Mouse (Mus musculus) hindbrain, embryonic 10.5 days (tissue): ENCODE measurements at regions not wholly inside any gene's neighbourhood (a gene's known extent, or its start where the extent isn't known, plus 50 kb on each side); places are given as distances from the start of the nearest gene placed in this dataset.
A peak's percentile ranks its signal among the peaks of the same experiment; 100 is the strongest.

Source experiments
- DNase-seq: peaks from one replicate; pipeline ENCODE4 v3.0.0-alpha.2; 2017; ENCODE audit warnings: low spot score
- H3K27ac ChIP-seq: fragments of 300-500 bp; sonication (generic); 2 replicates; pipeline ENCODE4 v1.5.1; 2016; ENCODE audit warnings: mild to moderate bottlenecking, moderate library complexity
- H3K27me3 ChIP-seq: fragments of 300-500 bp; sonication (generic); 2 replicates; pipeline ENCODE4 v1.6.1; 2016; ENCODE audit warnings: mild to moderate bottlenecking; ENCODE audit not compliant: poor library complexity, insufficient read depth, severe bottlenecking
- H3K36me3 ChIP-seq: fragments of 300-500 bp; sonication (generic); 2 replicates; pipeline ENCODE4 v1.6.1; 2016; ENCODE audit warnings: mild to moderate bottlenecking, moderate library complexity
- H3K4me1 ChIP-seq: fragments of 300-500 bp; sonication (generic); replicated peaks from 2 replicates; pipeline ENCODE4 v1.6.1; 2016; ENCODE audit warnings: mild to moderate bottlenecking
- H3K4me3 ChIP-seq: fragments of 300-500 bp; sonication (generic); 2 replicates; pipeline ENCODE4 v1.5.1; 2016; ENCODE audit warnings: mild to moderate bottlenecking, moderate library complexity
- H3K9me3 ChIP-seq: fragments of 300-500 bp; sonication (generic); 2 replicates; pipeline ENCODE4 v1.6.1; 2016; ENCODE audit warnings: mild to moderate bottlenecking, moderate library complexity
- WGBS: fragments of 180-500 bp; shearing (Covaris S2); methylation state at CpG from one replicate; pipeline ENCODE4 v1.1.7; 2016; 5-methylcytosine and 5-hydroxymethylcytosine counted together

DNA sequence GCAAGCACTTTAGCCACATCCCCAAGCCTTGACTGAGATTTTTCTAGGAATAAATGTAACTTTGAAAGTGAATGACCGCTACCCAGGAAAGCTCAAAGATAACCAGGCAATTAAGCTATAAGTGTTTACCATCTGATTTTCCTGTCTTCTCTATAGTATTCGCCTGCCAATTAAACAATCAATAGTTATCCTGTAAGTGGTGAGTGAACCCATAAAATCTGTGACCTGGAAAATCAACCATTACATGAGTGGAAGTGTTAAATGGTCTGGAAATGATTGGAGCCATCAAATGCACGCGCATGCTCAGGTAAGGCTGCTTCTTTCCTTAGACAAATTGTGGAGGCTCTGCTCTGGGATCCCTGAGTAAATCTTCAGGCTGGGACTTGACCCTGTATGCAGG lies 170.8 kb upstream of the Cxcr4 start:
- WGBS: 79% methylated on average over 4 of the region's 4 CpGs
- no peaks in the 10 kb centered on the region for H3K9me3 ChIP-seq
- no peak for DNase-seq
- H3K4me3 ChIP-seq: no peak overlapping the region
- no peak overlapping the region for H3K27ac ChIP-seq
- H3K36me3 ChIP-seq: no peaks in the 10 kb centered on the region
- no peaks in the 10 kb centered on the region for H3K27me3 ChIP-seq
- peaks cover 13% of the 10 kb centered on the region for H3K4me1 ChIP-seq

DNA sequence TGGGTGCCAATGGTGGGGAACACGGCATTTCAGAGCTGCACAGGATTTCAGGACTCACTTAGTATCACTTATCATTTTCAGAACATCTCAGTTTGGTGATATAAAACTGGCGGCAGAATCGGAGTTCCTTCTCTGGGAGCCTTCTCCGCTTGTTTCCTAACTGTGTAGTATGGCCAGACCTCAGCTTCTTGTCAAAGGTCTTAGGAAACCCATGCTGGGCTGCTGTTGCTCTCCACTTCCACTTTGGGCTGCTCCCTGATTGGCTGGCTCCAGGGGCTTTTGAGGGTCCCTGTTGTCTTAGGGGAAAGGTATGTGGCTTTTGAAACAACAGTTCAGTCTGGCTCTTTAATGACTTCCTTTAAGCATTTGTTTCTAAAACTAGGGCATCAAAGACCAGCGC lies 170.0 kb upstream of the Cxcr4 start:
- no peak overlapping the region for H3K4me3 ChIP-seq
- H3K9me3 ChIP-seq: no peaks in the 10 kb centered on the region
- no peak overlapping the region for H3K27ac ChIP-seq
- H3K36me3 ChIP-seq: no peaks in the 10 kb centered on the region
- 76% methylated on average over 5 of the region's 5 CpGs for WGBS
- H3K4me1 ChIP-seq: peaks cover 13% of the 10 kb centered on the region
- H3K27me3 ChIP-seq: no peaks in the 10 kb centered on the region
- no peak for DNase-seq

DNA sequence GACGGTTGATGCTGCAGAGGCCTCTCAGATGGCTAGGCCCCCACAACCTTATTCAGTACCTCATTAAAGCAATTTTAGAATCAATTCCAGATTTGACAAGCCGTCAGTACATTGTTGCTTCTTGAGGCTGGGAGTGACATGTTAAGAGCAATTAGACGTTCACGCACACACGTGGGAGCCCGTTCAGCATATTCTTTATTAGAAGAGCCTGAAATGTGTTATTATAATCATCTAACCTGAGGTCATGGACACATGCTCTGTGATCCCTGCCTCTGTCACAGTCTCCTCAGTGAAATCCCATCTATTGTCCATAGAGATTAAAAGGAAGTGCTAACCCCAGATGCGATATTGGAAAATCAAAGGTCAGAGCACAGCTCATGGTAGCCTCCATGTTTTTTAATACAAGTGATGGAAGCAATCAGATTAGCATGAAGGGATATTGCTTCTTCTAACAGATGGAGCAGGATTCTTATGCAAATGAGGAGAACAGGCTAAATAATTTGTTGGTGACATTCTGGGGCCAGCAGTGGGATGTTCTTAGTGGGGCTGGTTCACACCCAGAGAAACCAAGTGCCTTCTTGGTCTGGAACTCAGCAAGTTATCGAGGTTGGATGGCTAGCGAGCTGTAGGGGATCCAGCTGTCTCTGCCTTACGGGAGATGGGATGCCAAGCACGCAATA lies 166.8 kb upstream of the Cxcr4 start:
- H3K36me3 ChIP-seq: no peaks in the 10 kb centered on the region
- H3K9me3 ChIP-seq: no peaks in the 10 kb centered on the region
- H3K4me1 ChIP-seq: peaks cover 10% of the 10 kb centered on the region
- H3K27me3 ChIP-seq: no peaks in the 10 kb centered on the region
- 77% methylated on average over 11 of the region's 11 CpGs for WGBS
- peak overlapping the region; percentile 53; the same call in 1 of the 2 replicates for H3K27ac ChIP-seq
- no peak overlapping the region for H3K4me3 ChIP-seq
- no peak for DNase-seq

DNA sequence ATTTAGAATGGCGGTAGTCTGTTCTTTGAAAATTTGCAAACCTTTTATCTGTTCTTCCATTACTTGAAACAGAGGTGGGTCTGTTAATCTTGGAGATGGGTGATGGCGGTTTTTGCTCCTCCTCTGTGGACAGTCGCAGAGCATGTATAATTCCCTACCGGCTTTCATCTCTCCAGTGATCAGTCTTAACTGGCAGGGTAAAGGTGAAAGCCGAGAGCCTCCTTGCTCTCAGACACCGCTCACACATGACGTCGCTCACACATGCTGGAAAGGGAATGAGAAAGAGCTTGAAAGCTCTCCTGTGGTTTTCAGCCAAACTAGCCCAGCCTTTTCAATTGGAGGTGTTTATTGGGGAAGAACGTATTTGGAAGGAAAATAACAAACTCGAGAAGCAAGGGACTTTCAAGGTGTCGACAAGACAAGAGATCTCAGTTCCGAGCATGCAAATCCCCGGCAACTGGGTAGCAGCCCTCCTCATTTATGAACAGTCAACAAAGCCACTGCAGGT lies 166.3 kb upstream of the Cxcr4 start:
- Histone ChIP-seq H3K27ac (peak overlapping the region; percentile 53), H3K36me3 (no peaks in the 10 kb centered on the region), H3K27me3 (no peaks in the 10 kb centered on the region), H3K4me1 (peaks cover 14% of the 10 kb centered on the region), H3K4me3 (no peak overlapping the region), H3K9me3 (no peaks in the 10 kb centered on the region)
- whole genome bisulfite sequencing: 77% methylated on average over 13 of the region's 13 CpGs
- no peak for DNase-seq

DNA sequence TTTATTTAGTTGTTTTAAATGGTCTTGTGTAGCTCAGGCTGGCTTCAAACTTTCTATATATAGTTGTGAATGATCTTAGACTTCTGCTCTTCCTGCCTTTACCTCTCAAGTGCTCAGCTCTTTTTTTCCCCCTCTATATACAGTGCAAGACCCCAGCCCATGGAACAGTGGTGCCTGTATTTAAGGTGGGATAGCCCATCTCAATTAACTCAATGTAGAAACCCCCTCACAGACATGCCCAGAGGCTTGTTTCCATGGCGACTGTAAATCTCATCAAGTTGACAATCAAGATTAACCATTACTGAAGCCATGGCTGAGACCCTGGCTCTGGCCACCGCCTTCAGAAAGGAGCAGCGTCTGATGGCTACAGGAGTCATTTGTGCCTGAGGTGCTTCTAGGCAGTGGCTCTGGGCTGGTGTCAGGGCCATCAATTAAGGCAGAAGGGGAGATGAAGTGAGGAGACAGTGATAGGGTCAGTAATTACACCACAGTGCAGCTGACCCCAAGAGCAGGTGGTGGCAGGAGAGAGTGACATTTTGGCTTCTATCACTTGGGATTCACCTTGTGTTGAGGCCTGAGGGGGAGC lies 161.4 kb upstream of the Cxcr4 start:
- WGBS: 71% methylated on average over 3 of the region's 3 CpGs
- H3K4me3 ChIP-seq: no peak overlapping the region
- H3K27me3 ChIP-seq: no peaks in the 10 kb centered on the region
- DNase-seq: peak; percentile 10
- H3K9me3 ChIP-seq: no peaks in the 10 kb centered on the region
- H3K36me3 ChIP-seq: no peaks in the 10 kb centered on the region
- H3K27ac ChIP-seq: peak overlapping the region; percentile 19; the same call in 1 of the 2 replicates
- peaks cover 24% of the 10 kb centered on the region for H3K4me1 ChIP-seq

DNA sequence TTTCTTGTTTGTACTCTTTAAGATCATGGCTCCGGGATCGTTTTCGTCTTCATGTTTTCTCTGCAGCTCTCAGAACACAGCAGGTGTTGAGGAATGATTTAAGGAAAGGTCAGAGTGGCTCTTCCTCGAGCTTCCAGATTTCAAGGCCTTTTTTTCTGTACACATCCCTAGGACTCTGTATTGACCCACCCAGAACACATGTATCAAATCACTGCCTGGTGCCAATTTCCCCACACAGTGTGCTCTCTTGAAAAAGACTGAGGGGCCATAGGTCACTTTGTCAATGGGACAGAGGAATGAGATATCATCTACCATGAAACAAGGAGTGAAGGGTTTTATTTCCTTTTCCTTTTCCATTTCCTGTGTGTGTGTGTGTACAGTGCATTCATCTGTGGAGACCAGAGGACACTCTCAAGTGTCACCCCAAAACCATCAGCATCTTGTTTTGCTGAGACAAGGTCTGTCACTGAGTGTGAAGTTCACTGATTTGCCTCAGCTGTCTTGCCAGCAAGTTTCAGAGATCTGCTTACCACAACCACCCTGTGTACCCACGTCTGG lies 157.4 kb upstream of the Cxcr4 start:
- WGBS: 75% methylated on average over 5 of the region's 5 CpGs
- Histone ChIP-seq H3K4me1 (peaks cover 23% of the 10 kb centered on the region), H3K9me3 (no peaks in the 10 kb centered on the region), H3K27me3 (no peaks in the 10 kb centered on the region), H3K4me3 (no peak overlapping the region), H3K36me3 (no peaks in the 10 kb centered on the region), H3K27ac (no peak overlapping the region)
- DNase-seq: no peak

DNA sequence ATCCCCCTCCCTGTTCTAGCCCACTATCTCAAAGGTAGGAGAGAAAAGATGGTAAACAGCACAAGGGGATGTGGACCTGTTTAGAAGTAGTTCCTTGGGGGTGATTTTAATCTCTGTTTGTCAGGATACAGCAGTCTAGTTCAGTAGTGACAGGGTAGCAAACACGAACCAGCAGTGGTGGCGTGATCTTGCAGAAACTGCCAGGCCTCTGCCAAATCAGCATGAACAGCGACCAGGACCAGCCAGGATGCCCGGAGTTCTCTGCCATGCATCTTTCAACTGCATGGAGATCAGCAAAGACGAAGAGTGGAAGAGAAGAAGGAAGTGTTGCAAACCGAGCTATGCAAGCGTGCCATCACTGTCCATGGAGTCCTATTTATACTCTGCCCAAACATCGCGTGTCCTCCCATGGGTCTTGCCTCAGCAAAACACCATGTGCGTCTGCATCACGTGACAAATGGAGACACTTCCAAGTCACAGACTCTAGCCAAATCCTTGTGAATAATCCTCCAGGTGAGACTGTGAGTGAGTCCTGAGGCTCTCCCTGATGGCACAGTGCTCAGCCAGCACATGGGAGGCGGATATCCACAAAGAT lies 155.2 kb upstream of the Cxcr4 start:
- no peak overlapping the region for H3K27ac ChIP-seq
- no peaks in the 10 kb centered on the region for H3K27me3 ChIP-seq
- H3K4me1 ChIP-seq: peaks cover 15% of the 10 kb centered on the region
- 93% methylated on average over 12 of the region's 12 CpGs for WGBS
- H3K36me3 ChIP-seq: no peaks in the 10 kb centered on the region
- no peak overlapping the region for H3K4me3 ChIP-seq
- no peaks in the 10 kb centered on the region for H3K9me3 ChIP-seq
- no peak for DNase-seq

DNA sequence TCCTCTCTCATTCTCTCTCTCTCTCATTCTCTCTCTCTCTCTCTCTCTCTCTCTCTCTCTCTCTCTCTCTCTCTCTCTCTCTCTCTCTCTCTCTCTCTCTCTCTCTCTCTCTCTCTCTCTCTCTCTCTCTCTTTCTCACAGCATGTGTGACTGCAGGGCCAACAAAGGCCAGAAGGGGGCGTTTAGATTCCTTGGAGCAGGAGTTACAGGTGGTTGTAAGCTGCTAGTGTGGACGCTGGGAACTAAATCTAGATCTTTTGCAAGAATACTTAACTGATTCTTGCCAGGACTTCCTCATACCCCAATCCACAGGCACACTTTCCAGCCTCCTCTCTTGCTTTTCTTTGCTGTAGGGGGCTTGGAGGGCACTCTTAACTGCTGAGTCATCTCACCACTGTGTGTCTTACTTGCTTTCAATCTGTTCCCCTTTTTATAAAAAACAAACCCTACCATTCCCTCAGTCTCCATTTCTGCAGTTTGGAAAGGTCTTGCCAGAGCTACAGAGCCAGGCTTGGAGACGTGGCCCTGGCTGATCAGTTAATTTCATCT lies 154.4 kb upstream of the Cxcr4 start:
- Histone ChIP-seq H3K4me1 (peaks cover 15% of the 10 kb centered on the region), H3K27ac (no peak overlapping the region), H3K36me3 (no peaks in the 10 kb centered on the region), H3K4me3 (no peak overlapping the region), H3K9me3 (no peaks in the 10 kb centered on the region), H3K27me3 (no peaks in the 10 kb centered on the region)
- 62% methylated on average over 3 of the region's 3 CpGs for WGBS
- DNase-seq: no peak

DNA sequence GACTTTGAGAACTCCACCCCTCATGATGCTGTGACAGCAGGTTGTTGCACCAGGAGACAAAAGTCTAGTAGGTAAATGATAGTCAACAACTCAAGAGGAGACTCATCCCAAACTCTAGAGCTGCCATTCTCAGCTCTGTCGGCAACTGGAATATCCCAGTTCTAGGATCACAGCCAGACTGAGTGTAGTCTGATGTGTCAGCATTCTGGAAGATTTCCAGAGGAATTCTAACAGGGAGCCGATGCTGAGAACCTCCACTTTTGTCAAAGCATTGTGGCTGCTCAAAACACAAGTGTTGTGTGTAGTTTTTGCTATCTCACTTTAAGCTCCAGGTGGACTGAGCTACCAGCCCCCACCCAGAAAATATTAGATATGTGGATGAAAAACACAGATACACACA lies 148.5 kb upstream of the Cxcr4 start:
- DNase-seq: no peak
- H3K36me3 ChIP-seq: no peaks in the 10 kb centered on the region
- H3K9me3 ChIP-seq: no peaks in the 10 kb centered on the region
- no peaks in the 10 kb centered on the region for H3K4me1 ChIP-seq
- H3K27ac ChIP-seq: no peak overlapping the region
- no peak overlapping the region for H3K4me3 ChIP-seq
- 91% methylated on average over 2 of the region's 2 CpGs for WGBS
- no peaks in the 10 kb centered on the region for H3K27me3 ChIP-seq

DNA sequence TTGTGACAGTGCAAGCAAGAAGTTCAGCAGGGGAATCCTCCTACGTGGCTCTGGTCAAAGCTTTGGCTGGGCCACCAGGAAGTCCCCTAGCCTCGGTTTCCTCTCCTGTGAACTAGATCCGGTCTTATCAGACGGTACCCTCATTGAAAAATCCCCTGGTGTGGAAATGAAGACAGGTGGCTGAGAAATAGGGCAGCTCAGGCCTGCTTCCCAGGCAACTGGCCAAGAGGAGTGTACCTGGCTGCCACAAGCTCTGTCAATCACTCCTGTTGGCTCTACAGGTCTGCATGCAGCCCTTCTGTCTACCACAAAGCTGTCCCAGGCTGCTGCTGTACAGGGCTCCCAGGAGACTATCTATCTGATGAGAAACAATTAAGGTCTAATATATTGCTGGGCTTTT lies 146.1 kb upstream of the Cxcr4 start:
- 90% methylated on average over 4 of the region's 4 CpGs for WGBS
- Histone ChIP-seq H3K4me3 (no peak overlapping the region), H3K4me1 (no peaks in the 10 kb centered on the region), H3K27me3 (no peaks in the 10 kb centered on the region), H3K36me3 (no peaks in the 10 kb centered on the region), H3K27ac (no peak overlapping the region), H3K9me3 (no peaks in the 10 kb centered on the region)
- no peak for DNase-seq

DNA sequence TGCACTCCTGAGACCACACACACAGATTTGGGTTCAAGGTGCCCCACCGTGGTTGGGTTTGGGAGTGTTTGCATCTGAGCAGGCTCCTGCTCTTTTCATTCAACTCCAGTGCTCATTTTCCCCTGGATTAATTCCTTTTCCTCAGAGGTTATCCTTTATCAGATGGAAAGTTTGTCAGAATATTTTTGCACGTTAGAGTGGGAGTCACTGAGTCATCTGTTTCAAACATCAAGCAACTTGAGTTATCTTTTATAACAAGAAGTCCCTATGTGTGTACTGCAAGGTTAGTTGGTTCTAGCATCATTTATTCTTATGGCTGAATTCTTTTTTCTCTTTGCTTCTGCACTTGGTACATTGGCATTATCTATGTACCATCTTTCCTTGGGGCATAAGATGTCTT lies 142.8 kb upstream of the Cxcr4 start:
- Histone ChIP-seq H3K4me3 (no peak overlapping the region), H3K4me1 (no peaks in the 10 kb centered on the region), H3K36me3 (no peaks in the 10 kb centered on the region), H3K9me3 (no peaks in the 10 kb centered on the region), H3K27ac (no peak overlapping the region), H3K27me3 (no peaks in the 10 kb centered on the region)
- WGBS: 78% methylated on average over 2 of the region's 2 CpGs
- DNase-seq: no peak

DNA sequence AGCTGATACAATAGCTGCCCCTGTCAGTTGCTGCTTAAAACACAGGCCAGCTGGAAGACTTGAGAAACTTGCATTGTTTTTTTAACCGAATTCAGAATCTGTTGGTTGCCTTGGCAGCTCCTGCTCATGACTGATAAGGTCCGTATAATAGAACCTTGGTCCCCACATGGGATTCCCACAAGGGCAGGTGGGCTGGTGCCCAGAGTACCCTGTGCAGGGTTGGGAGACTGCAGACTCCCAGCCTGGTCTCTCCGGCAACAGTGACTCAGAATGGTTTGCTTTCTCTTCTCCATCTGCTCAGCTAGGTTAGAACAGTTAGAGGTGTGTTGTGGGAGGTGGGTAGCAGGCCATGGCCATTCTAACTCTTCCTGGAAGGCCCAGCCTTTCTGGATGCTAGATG lies 139.4 kb upstream of the Cxcr4 start:
- H3K27ac ChIP-seq: no peak overlapping the region
- H3K36me3 ChIP-seq: no peaks in the 10 kb centered on the region
- no peaks in the 10 kb centered on the region for H3K27me3 ChIP-seq
- WGBS: 88% methylated on average over 3 of the region's 3 CpGs
- no peak overlapping the region for H3K4me3 ChIP-seq
- no peaks in the 10 kb centered on the region for H3K9me3 ChIP-seq
- no peaks in the 10 kb centered on the region for H3K4me1 ChIP-seq
- DNase-seq: no peak
